Mouse (Mus musculus) central nervous system, embryonic 14 days (tissue): Measurements from ENCODE around the gene Wasf1. TPM values are rescaled to one million over a fixed set of nuclear protein-coding genes. Genes with fewer than 3 reads are reported as not detected.

Experiments
- polyA plus RNA-seq: library from polyadenylated mRNA; depleted of rRNA; stranded (reverse); fragments of >200 nt; gene quantifications from 2 replicates; pipeline ENCODE4 v1.2.3, GENCODE M21; 2012; rRNA removed

Wasf1 gene
- polyA plus RNA-seq: 57.9 and 59.5 TPM in 2 replicates

GRCm38 (mm10) chr10:40882831-40883643, at the start of gene Wasf1, which contains the start of gene Cdc40:
Gene Wasf1 (plus strand): TSS chr10:40883475.
Gene Cdc40 (minus strand): TSS chr10:40883311.

Other genes starting within 250 kb of the Wasf1 start
- 0.27 and 0.33 TPM in 2 replicates for gene Mettl24, start 200.2 kb upstream of the Wasf1 start, polyA plus RNA-seq
- gene Cdc40, start 164 bp upstream of the Wasf1 start, polyA plus RNA-seq: 23.7 and 24.3 TPM in 2 replicates
- gene Gpr6, start 188.8 kb downstream of the Wasf1 start, polyA plus RNA-seq: 0.88 and 1.4 TPM in 2 replicates